Mouse (Mus musculus): ENCODE data around the gene Kif4. TPM values are rescaled to one million over a fixed set of nuclear protein-coding genes. Genes with fewer than 3 reads are reported as not detected.
A peak's percentile ranks its signal among the peaks of the same experiment; 100 is the strongest.

Kif4 gene
- polyA plus RNA-seq, 1 experiment from 2014 or later, result 21.0 TPM

DNA sequence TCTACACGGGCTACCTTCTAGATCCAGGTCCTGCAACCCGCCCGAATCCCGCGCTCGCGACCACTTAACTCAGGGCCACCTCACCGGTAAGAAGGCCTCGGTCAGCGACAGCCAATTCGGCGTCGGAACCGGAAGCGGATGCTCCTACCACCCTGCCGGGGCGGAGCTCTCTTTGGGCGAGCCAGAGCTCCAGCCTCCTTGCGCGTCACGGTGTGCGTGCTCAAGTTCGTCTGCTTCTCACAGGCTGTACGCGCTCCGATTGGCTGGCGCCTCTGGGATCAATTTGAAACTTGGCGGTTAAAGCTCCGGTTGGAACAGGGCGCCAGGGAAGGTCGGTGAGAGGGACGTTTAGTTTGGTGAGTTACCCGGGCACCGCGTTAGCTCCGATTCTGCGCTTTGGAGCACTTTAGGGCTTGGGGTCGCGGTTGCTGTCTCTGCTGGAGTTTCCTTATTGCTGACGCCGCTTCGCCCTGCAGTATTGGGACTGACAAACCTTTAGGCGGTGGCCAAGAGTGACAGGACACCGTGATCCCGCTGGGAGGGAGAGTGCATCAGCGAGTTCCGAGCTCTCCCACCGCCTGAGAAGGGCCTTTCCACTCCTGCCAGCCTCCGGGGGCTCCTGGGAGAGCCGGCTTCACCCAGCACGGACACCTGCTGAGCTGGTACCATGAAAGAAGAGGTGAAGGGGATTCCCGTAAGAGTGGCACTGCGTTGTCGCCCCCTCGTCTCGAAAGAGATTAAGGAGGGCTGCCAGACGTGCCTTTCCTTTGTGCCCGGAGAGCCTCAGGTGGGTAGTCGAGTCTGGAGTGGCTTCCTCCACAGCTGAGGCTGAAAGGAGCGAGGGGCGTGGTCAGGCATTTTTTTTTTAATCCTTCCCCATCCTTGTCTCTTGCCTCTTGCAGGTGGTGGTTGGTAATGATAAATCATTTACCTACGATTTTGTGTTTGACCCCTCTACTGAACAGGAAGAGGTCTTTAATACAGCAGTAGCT lies 561 bp downstream of the Kif4 start, which contains the start of gene Pdzd11:
Gene Pdzd11, minus strand, starts transcription at position 767 of the 992 bp plus-strand sequence.
- WGBS, result 30% methylated on average over 62 of the region's 62 CpGs
- Histone ChIP-seq H3K9me3 (replicated peaks; ENCODE audit: control insufficient read depth, low read length) (no peaks in the 10 kb centered on the region), H3K27ac (ENCODE audit: low read depth, low read length) (peak within 1 kb of the TSS; percentile 48; the same call in 1 of the 2 replicates), H3K4me2 (ENCODE audit: low read length) (peak within 1 kb of the TSS; percentile 60), H3K4me1 (ENCODE audit: control insufficient read depth, insufficient read depth, low read length) (no peaks in the 10 kb centered on the region), H3K9ac (ENCODE audit: low read length) (peak within 1 kb of the TSS; percentile 61), H3K27me3 (replicated peaks; ENCODE audit: control insufficient read depth, insufficient read depth, low read length) (no peaks in the 10 kb centered on the region), H3K4me3 (ENCODE audit: low read depth, low read length) (peak within 1 kb of the TSS; percentile 49), H3K36me3 (ENCODE audit: control insufficient read depth, insufficient read depth, low read length) (peaks cover 3% of the 10 kb centered on the region; the same call in 1 of the 2 replicates)
- DNase-seq (ENCODE audit: low spot score) (peak; percentile 98), ATAC-seq (peak; percentile 100)

DNA sequence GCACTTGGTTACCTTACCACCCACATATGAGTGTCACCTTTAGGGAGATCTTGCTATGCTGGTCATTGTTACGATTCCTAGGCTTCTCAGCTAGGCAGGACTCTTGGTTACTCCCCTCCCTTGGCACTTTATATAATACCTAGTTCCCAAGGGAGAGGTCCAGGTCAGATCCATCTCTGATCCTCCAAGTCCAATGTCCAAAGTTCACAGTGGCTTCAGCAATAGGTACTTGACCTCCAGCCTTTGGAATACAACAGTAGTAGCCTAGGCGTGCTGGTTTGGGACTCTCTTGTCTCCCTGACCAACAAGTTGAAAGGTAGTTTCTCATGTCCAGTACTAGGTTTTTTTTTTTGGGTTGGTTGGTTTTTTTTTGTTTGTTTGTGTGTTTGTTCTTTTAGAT lies 3.5 kb downstream of the Kif4 start:
- no peaks in the 10 kb centered on the region for H3K27me3 ChIP-seq (replicated peaks; ENCODE audit: control insufficient read depth, insufficient read depth, low read length)
- H3K4me1 ChIP-seq (ENCODE audit: control insufficient read depth, insufficient read depth, low read length), result no peaks in the 10 kb centered on the region
- H3K4me2 ChIP-seq (ENCODE audit: low read length), result no peak overlapping the region
- WGBS, result 91% methylated on average over 2 of the region's 2 CpGs
- no peak overlapping the region for H3K4me3 ChIP-seq (ENCODE audit: low read depth, low read length)
- no peaks in the 10 kb centered on the region for H3K9me3 ChIP-seq (replicated peaks; ENCODE audit: control insufficient read depth, low read length)
- H3K27ac ChIP-seq (ENCODE audit: low read depth, low read length), result no peak overlapping the region
- no peaks in the 10 kb centered on the region for H3K36me3 ChIP-seq (ENCODE audit: control insufficient read depth, insufficient read depth, low read length)
- no peak overlapping the region for H3K9ac ChIP-seq (ENCODE audit: low read length)
- no peak for ATAC-seq
- DNase-seq (ENCODE audit: low spot score), result no peak

DNA sequence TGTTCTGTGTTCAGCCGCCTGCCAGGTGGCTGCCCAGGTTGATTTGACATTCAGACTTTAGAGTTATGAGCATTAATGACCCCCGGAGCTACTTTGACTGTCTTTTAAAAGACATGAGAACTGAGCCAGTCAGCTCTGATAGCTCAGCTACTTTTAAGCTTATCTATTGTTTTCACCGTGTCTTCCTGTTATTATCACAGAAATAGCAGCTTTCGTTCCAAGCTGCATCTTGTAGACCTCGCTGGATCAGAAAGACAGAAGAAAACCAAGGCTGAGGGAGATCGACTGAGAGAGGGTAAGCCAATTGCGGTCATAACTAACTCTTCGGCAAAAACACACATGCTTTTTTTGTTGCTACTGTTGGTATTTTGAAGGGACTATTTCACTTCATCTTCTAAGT lies 12.9 kb downstream of the Kif4 start:
- H3K36me3 ChIP-seq (ENCODE audit: control insufficient read depth, insufficient read depth, low read length), result peaks cover 9% of the 10 kb centered on the region; the same call in 1 of the 2 replicates
- H3K4me2 ChIP-seq (ENCODE audit: low read length), result no peak overlapping the region
- ATAC-seq (no peak), DNase-seq (ENCODE audit: low spot score) (no peak)
- 89% methylated on average over 8 of the region's 8 CpGs for WGBS
- no peak overlapping the region for H3K4me3 ChIP-seq (ENCODE audit: low read depth, low read length)
- no peak overlapping the region for H3K9ac ChIP-seq (ENCODE audit: low read length)
- H3K9me3 ChIP-seq (replicated peaks; ENCODE audit: control insufficient read depth, low read length), result no peaks in the 10 kb centered on the region
- H3K27me3 ChIP-seq (replicated peaks; ENCODE audit: control insufficient read depth, insufficient read depth, low read length), result no peaks in the 10 kb centered on the region
- H3K4me1 ChIP-seq (ENCODE audit: control insufficient read depth, insufficient read depth, low read length), result no peaks in the 10 kb centered on the region
- no peak overlapping the region for H3K27ac ChIP-seq (ENCODE audit: low read depth, low read length)

DNA sequence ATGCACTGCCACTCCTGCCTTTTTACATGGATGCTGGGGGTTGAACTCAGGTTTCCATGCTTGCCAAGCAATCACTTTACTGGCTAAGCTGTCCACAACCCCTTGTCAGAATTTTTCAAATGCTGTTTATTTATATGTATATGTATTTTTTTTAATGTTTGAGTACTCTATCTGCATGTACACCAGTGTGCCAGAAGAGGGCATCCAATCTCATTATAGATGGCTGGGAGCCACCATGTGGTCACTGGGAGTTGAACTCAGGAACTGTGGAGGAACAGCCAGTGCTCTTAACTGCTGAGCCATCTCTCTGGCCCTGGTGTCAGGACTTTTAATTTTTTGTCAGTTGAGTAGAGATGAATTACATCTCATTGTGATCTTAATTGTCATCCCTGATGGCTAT lies 27.3 kb downstream of the Kif4 start:
- no peaks in the 10 kb centered on the region for H3K36me3 ChIP-seq (ENCODE audit: control insufficient read depth, insufficient read depth, low read length)
- no peaks in the 10 kb centered on the region for H3K9me3 ChIP-seq (replicated peaks; ENCODE audit: control insufficient read depth, low read length)
- H3K9ac ChIP-seq (ENCODE audit: low read length), result no peak overlapping the region
- DNase-seq (ENCODE audit: low spot score) (no peak), ATAC-seq (no peak)
- H3K4me2 ChIP-seq (ENCODE audit: low read length), result no peak overlapping the region
- H3K4me3 ChIP-seq (ENCODE audit: low read depth, low read length), result no peak overlapping the region
- H3K4me1 ChIP-seq (ENCODE audit: control insufficient read depth, insufficient read depth, low read length), result no peaks in the 10 kb centered on the region
- H3K27ac ChIP-seq (ENCODE audit: low read depth, low read length), result no peak overlapping the region
- H3K27me3 ChIP-seq (replicated peaks; ENCODE audit: control insufficient read depth, insufficient read depth, low read length), result no peaks in the 10 kb centered on the region

DNA sequence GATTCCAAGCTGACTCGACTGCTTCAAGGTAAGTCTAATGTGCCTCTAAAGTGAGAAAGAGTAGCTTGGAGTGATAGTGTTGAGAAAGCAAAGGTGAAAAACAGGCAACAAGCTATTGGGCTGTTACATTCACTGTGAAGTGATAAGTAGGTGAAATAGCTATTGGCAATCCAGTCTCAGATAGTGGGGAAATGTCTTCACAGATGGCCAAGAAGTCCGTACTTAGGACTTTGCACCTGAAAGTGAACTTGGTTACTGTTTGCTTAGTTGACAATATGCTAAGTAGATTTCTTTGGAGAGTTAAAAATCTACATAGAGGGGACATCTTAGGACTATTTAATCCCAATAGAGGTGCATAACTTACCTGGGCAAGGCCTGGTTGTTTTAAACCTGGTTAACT lies 39.3 kb downstream of the Kif4 start:
- 84% methylated on average over 2 of the region's 2 CpGs for WGBS
- no peaks in the 10 kb centered on the region for H3K27me3 ChIP-seq (replicated peaks; ENCODE audit: control insufficient read depth, insufficient read depth, low read length)
- no peak overlapping the region for H3K4me2 ChIP-seq (ENCODE audit: low read length)
- H3K9ac ChIP-seq (ENCODE audit: low read length), result no peak overlapping the region
- H3K27ac ChIP-seq (ENCODE audit: low read depth, low read length), result no peak overlapping the region
- H3K4me3 ChIP-seq (ENCODE audit: low read depth, low read length), result no peak overlapping the region
- H3K36me3 ChIP-seq (ENCODE audit: control insufficient read depth, insufficient read depth, low read length), result no peaks in the 10 kb centered on the region
- H3K9me3 ChIP-seq (replicated peaks; ENCODE audit: control insufficient read depth, low read length), result no peaks in the 10 kb centered on the region
- H3K4me1 ChIP-seq (ENCODE audit: control insufficient read depth, insufficient read depth, low read length), result no peaks in the 10 kb centered on the region
- ATAC-seq (no peak), DNase-seq (ENCODE audit: low spot score) (no peak)

DNA sequence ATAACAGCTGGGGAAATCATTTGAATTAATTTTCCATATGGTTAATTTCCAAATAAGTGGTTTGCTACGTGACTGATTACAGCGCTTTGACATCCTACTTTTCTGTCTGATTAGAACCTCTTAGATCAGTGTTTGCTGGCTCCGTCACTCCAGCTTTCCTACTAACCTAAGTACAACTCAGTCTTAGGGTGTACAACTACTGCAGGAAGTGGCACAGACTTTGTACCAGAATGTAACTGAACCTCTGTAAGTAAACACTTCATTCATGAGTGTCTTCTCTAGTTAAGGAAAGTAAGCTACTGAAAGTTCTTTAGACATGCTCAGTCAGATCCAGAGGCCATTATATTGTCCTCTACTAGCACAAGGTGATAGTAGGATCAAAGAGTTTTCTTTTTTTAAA lies 52.7 kb downstream of the Kif4 start:
- Histone ChIP-seq H3K9ac (ENCODE audit: low read length) (no peak overlapping the region), H3K36me3 (ENCODE audit: control insufficient read depth, insufficient read depth, low read length) (0 out of 2 replicates have a peak, but pooled peaks cover 3% of the 10 kb centered on the region), H3K4me1 (ENCODE audit: control insufficient read depth, insufficient read depth, low read length) (no peaks in the 10 kb centered on the region), H3K27ac (ENCODE audit: low read depth, low read length) (no peak overlapping the region), H3K27me3 (replicated peaks; ENCODE audit: control insufficient read depth, insufficient read depth, low read length) (no peaks in the 10 kb centered on the region), H3K4me3 (ENCODE audit: low read depth, low read length) (no peak overlapping the region), H3K9me3 (replicated peaks; ENCODE audit: control insufficient read depth, low read length) (no peaks in the 10 kb centered on the region), H3K4me2 (ENCODE audit: low read length) (no peak overlapping the region)
- DNase-seq (ENCODE audit: low spot score), result peak; percentile 1
- WGBS, result 88% methylated on average over 3 of the region's 3 CpGs
- ATAC-seq, result no peak

DNA sequence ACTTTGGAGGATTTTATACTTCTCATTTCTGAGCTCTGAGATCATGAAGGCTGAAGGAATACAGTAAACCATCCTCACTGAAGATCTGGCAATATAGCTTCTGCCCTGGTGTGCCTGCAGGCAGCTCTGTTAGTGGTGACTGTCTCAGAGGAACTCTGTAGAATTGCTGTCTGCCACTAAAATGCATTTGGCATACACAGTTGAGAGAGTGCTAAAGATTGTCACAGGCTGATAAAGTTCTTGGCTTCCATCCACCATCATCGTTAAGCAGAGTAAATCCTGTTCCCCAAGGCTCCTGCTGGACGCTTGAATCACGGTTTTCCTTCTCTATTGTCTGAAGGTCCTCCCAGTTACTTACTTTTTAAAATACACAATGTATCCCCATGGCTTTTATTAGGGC lies 61.0 kb downstream of the Kif4 start:
- no peaks in the 10 kb centered on the region for H3K36me3 ChIP-seq (ENCODE audit: control insufficient read depth, insufficient read depth, low read length)
- no peaks in the 10 kb centered on the region for H3K4me1 ChIP-seq (ENCODE audit: control insufficient read depth, insufficient read depth, low read length)
- no peak overlapping the region for H3K4me3 ChIP-seq (ENCODE audit: low read depth, low read length)
- no peaks in the 10 kb centered on the region for H3K27me3 ChIP-seq (replicated peaks; ENCODE audit: control insufficient read depth, insufficient read depth, low read length)
- H3K27ac ChIP-seq (ENCODE audit: low read depth, low read length), result no peak overlapping the region
- H3K9ac ChIP-seq (ENCODE audit: low read length), result no peak overlapping the region
- 33% methylated on average over 3 of the region's 3 CpGs for WGBS
- DNase-seq (ENCODE audit: low spot score) (peak; percentile 11), ATAC-seq (peak; percentile 20; the same call in 1 of the 2 replicates)
- no peak overlapping the region for H3K4me2 ChIP-seq (ENCODE audit: low read length)
- no peaks in the 10 kb centered on the region for H3K9me3 ChIP-seq (replicated peaks; ENCODE audit: control insufficient read depth, low read length)

DNA sequence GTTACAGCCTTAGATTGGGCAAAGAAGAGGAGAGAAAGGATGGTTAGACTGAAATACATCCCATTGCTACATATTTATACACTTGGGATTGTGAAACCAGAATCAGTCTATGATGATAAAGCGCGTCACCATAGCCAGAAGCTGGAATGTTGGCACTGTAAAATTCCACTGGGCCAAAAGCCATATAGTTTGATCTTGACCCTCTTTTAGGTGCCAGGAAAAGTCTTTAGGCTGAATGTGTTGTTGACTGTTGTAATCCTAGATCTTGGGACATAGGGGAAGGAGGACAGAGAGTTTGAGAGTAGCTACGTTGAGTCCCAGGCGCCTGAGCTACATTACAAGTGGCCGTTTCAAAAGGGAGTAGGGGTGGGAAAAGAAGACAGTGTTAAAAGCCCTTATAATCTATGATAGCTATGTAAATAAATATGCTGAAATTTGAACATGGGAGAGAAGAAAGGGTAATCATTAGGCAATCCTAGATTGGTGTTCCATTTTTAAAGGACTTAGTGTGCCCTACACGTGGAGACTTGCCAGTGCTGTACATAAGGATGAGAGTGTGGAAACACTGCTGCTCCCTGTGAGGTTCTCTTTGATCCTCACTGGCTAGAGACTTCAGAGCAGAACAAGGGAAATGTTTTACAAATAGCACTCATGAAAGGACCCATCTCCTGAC lies 62.0 kb downstream of the Kif4 start:
- Histone ChIP-seq H3K9me3 (replicated peaks; ENCODE audit: control insufficient read depth, low read length) (no peaks in the 10 kb centered on the region), H3K4me3 (ENCODE audit: low read depth, low read length) (no peak overlapping the region), H3K36me3 (ENCODE audit: control insufficient read depth, insufficient read depth, low read length) (no peaks in the 10 kb centered on the region), H3K27ac (ENCODE audit: low read depth, low read length) (no peak overlapping the region), H3K4me1 (ENCODE audit: control insufficient read depth, insufficient read depth, low read length) (no peaks in the 10 kb centered on the region), H3K9ac (ENCODE audit: low read length) (no peak overlapping the region), H3K27me3 (replicated peaks; ENCODE audit: control insufficient read depth, insufficient read depth, low read length) (no peaks in the 10 kb centered on the region), H3K4me2 (ENCODE audit: low read length) (no peak overlapping the region)
- DNase-seq (ENCODE audit: low spot score) (no peak), ATAC-seq (no peak)
- 82% methylated on average over 6 of the region's 6 CpGs for WGBS

DNA sequence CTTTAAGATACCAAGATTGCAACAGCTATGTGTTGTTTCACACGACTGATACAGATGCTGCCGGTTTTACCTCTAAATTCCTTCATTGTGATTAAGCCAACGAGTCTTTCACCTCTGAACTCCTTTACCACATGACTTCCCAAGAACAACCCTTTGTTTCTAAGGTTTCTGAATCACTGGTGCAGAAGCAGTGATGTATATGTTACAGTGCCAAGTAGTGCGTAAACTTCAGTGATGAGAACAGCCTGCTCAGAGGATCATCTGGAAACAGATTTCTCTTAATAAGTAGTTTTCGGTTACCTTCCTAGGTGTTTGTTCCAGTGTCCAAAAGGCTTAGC lies 62.5 kb downstream of the Kif4 start:
- Histone ChIP-seq H3K4me1 (ENCODE audit: control insufficient read depth, insufficient read depth, low read length) (no peaks in the 10 kb centered on the region), H3K9ac (ENCODE audit: low read length) (no peak overlapping the region), H3K4me2 (ENCODE audit: low read length) (no peak overlapping the region), H3K36me3 (ENCODE audit: control insufficient read depth, insufficient read depth, low read length) (no peaks in the 10 kb centered on the region), H3K9me3 (replicated peaks; ENCODE audit: control insufficient read depth, low read length) (no peaks in the 10 kb centered on the region), H3K4me3 (ENCODE audit: low read depth, low read length) (no peak overlapping the region), H3K27ac (ENCODE audit: low read depth, low read length) (no peak overlapping the region), H3K27me3 (replicated peaks; ENCODE audit: control insufficient read depth, insufficient read depth, low read length) (no peaks in the 10 kb centered on the region)
- WGBS, result 76% methylated on average over 5 of the region's 5 CpGs
- ATAC-seq (no peak), DNase-seq (ENCODE audit: low spot score) (no peak)
